Mouse (Mus musculus) testis, adult 2 months (tissue): ENCODE measurements at regions not wholly inside any gene's neighbourhood (a gene's known extent, or its start where the extent isn't known, plus 50 kb on each side); places are given as distances from the start of the nearest gene placed in this dataset.

Source experiments
- CTCF ChIP-seq: fragments of 200-500 bp; IDR thresholded peaks from 2 replicates; pipeline ENCODE4 v1.5.1; 2012; ENCODE audit warnings: low read depth, mild to moderate bottlenecking, inconsistent platforms, low read length, moderate library complexity; ENCODE audit not compliant: control insufficient read depth, insufficient read depth, insufficient replicate concordance
- POLR2A ChIP-seq: fragments of 200-500 bp; IDR thresholded peaks from 2 replicates; pipeline ENCODE4 v1.6.1; 2012; ENCODE audit warnings: low read depth, mild to moderate bottlenecking, inconsistent platforms, low read length, moderate library complexity; ENCODE audit not compliant: control insufficient read depth

- TF ChIP-seq CTCF, result no peak
- TF ChIP-seq POLR2A, result no peak
Measured at GRCm38 (mm10) chr7:72737792-72738191, 431.4 kb upstream of the Mctp2 start.
